Mouse (Mus musculus): ENCODE measurements around the gene Mterf4.

Gene Mterf4

DNA sequence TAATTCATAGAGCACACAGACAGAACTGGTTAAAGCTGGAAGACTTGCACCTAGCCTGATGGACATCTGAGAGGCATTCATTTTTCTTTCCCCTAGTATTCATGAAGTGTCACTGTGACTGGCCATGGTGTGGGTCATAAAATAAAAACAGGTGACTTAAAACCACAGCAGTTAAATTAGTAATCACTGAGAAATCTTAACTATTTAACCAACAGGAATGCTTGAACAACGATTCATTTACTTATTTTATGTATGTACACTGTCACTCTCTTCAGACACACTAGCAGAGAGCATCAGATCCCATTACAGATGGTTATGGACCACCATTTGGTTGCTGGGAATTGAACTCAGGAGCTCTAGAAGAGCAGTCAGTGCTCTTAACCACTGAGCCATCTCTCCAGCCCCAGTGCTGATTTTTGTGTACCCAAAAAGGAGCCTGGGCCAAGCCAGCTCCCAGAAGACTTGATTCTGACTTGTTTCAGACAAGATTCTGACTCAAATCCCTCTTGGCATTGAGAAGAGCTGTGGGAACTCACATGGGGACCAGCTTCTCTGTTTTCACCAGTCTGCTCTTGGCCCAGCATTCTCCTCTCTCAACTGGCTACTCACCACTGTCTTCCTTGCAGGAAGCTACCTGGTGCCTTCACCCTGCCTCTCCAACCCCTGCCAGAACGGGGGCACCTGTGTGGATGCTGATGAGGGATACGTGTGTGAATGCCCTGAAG lies 35.0 kb downstream of the Mterf4 start:
- in situ Hi-C loops (cut with MboI; ENCODE audit: unreplicated experiment in 2 of 2) = no loop called here

GRCm38 (mm10) chr1:93268246-93268645 lies 37.5 kb downstream of the Mterf4 start:
- in situ Hi-C loops (cut with MboI; ENCODE audit: unreplicated experiment in 2 of 2) = no loop called here

GRCm38 (mm10) chr1:93267207-93267606 lies 38.5 kb downstream of the Mterf4 start:
- in situ Hi-C loops (cut with MboI; ENCODE audit: unreplicated experiment in 2 of 2) = no loop called here

- in situ Hi-C loops (cut with MboI; ENCODE audit: unreplicated experiment in 2 of 2) = no loop called here
Observed at GRCm38 (mm10) chr1:93257560-93257959, 48.2 kb downstream of the Mterf4 start.

DNA sequence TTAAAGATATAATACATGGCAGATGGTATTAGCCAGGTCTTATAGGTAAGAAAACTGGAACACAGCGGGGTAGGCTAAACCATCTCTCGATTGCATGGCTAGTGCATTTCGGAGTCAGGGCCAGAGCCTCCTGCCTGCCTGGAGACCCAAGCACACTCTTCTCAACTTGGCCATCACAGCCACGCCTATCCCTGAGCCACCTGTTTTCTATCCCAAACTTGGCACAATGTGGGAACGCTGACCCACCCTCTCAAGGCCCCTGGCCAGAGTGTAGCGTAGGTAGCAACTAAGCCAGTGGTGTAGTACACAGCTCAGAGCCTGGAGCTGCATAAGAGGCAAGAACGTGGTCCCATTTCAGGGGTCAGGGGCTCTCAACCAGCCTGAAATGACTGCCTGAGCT lies 50.0 kb downstream of the Mterf4 start:
- in situ Hi-C loops (cut with MboI; ENCODE audit: unreplicated experiment in 2 of 2) = no loop called here

DNA sequence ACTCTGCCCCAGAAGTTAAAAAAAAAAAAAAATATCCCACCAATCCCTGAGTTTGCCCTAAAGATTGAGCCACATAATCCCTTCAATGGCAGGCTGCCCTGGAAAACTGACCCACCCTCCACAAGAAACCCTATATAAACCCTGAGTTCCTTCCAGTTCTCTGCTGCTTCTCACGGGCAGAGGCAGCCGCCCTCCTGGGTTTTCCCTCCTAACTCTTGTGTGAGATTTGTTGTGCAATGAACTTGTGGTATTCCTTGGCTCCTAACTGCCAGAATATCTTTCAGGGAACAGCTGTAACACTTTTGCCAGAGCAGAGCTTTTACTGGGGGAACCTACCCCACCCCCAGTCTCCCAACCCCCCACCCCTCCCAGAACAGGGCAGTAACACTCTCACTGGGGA lies 53.1 kb downstream of the Mterf4 start:
- in situ Hi-C loops (cut with MboI; ENCODE audit: unreplicated experiment in 2 of 2) = no loop called here

Data from v-Abl transformed pro-B cells (cell line).